Mouse (Mus musculus): ENCODE data around the gene Nat8. TPM values are rescaled to one million over a fixed set of nuclear protein-coding genes. Genes with fewer than 3 reads are reported as not detected.
"Not testable (repeated sequence)": the region's sequence is repeated elsewhere in the genome, so short reads cannot be mapped to it uniquely, and the experiment has no call there.

Nat8 gene
- polyA plus RNA-seq, 1 experiment from 2014 or later, result not detected

- Histone ChIP-seq H3K4me2 (replicated peaks) (no peak overlapping the region), H3K9me3 (0 out of 2 replicates have a peak, but pooled peaks cover 3% of the 10 kb centered on the region), H3K27ac (no peak overlapping the region), H3K4me1 (no peaks in the 10 kb centered on the region), H3K36me3 (no peaks in the 10 kb centered on the region), H3K4me3 (no peak overlapping the region), H3K9ac (no peak overlapping the region), H3K27me3 (replicated peaks) (no peaks in the 10 kb centered on the region)
- 69% methylated on average over 1 of the region's 1 CpGs for WGBS
- no peak for ATAC-seq (ENCODE audit: low FRiP score, low read depth)
Measured at GRCm38 (mm10) chr6:85829462-85829861, 2.4 kb downstream of the Nat8 start.

- Histone ChIP-seq H3K9me3 (0 out of 2 replicates have a peak, but pooled peaks cover 3% of the 10 kb centered on the region), H3K27me3 (replicated peaks) (no peaks in the 10 kb centered on the region), H3K4me3 (no peak overlapping the region), H3K4me1 (no peaks in the 10 kb centered on the region), H3K27ac (no peak overlapping the region), H3K4me2 (replicated peaks) (no peak overlapping the region), H3K36me3 (no peaks in the 10 kb centered on the region), H3K9ac (no peak overlapping the region)
- ATAC-seq (ENCODE audit: low FRiP score, low read depth), result no peak
- WGBS, result 86% methylated on average over 2 of the region's 2 CpGs
Measured at GRCm38 (mm10) chr6:85825886-85826285, 6.0 kb downstream of the Nat8 start.

- H3K4me2 ChIP-seq (replicated peaks), result no peak overlapping the region
- ATAC-seq (ENCODE audit: low FRiP score, low read depth), result no peak
- 97% methylated on average over 1 of the region's 1 CpGs for WGBS
- H3K27me3 ChIP-seq (replicated peaks), result no peaks in the 10 kb centered on the region
- H3K4me3 ChIP-seq, result no peak overlapping the region
- no peaks in the 10 kb centered on the region for H3K36me3 ChIP-seq
- H3K9me3 ChIP-seq, result 0 out of 2 replicates have a peak, but pooled peaks cover 3% of the 10 kb centered on the region
- no peaks in the 10 kb centered on the region for H3K4me1 ChIP-seq
- no peak overlapping the region for H3K9ac ChIP-seq
- H3K27ac ChIP-seq, result no peak overlapping the region
Measured at GRCm38 (mm10) chr6:85823382-85824090, 8.3 kb downstream of the Nat8 start.

GRCm38 (mm10) chr6:85822286-85822685 is 9.6 kb downstream of the Nat8 start:
- no peak overlapping the region for H3K27ac ChIP-seq
- no peaks in the 10 kb centered on the region for H3K36me3 ChIP-seq
- no peak overlapping the region for H3K9ac ChIP-seq
- ATAC-seq (ENCODE audit: low FRiP score, low read depth), result no peak
- no peak overlapping the region for H3K4me3 ChIP-seq
- 89% methylated on average over 4 of the region's 4 CpGs for WGBS
- no peaks in the 10 kb centered on the region for H3K4me1 ChIP-seq
- H3K4me2 ChIP-seq (replicated peaks), result no peak overlapping the region
- H3K9me3 ChIP-seq, result 0 out of 2 replicates have a peak, but pooled peaks cover 3% of the 10 kb centered on the region
- H3K27me3 ChIP-seq (replicated peaks), result no peaks in the 10 kb centered on the region

- no peaks in the 10 kb centered on the region for H3K27me3 ChIP-seq (replicated peaks)
- 0 out of 2 replicates have a peak, but pooled peaks cover 3% of the 10 kb centered on the region for H3K9me3 ChIP-seq
- H3K9ac ChIP-seq, result no peak within 1 kb of the TSS
- no peaks in the 10 kb centered on the region for H3K36me3 ChIP-seq
- no peak within 1 kb of the TSS for H3K27ac ChIP-seq
- no peak for ATAC-seq (ENCODE audit: low FRiP score, low read depth)
- no peaks in the 10 kb centered on the region for H3K4me1 ChIP-seq
- 81% methylated on average over 5 of the region's 5 CpGs for WGBS
- no peak within 1 kb of the TSS for H3K4me3 ChIP-seq
- no peak within 1 kb of the TSS for H3K4me2 ChIP-seq (replicated peaks)
Measured at GRCm38 (mm10) chr6:85820837-85821236, 11.0 kb downstream of the Nat8 start, which contains the start of the genes Nat8f6 and Nat8f5. Gene Nat8f6 (minus strand): TSS chr6:85820954. Gene Nat8f5 (minus strand): TSS chr6:85820972.

GRCm38 (mm10) chr6:85818338-85818737 is 13.5 kb downstream of the Nat8 start:
- WGBS, result 31% methylated on average over 1 of the region's 1 CpGs
- no peak overlapping the region for H3K27ac ChIP-seq
- no peak overlapping the region for H3K9ac ChIP-seq
- ATAC-seq (ENCODE audit: low FRiP score, low read depth), result no peak
- H3K4me2 ChIP-seq (replicated peaks), result no peak overlapping the region
- no peaks in the 10 kb centered on the region for H3K36me3 ChIP-seq
- H3K4me3 ChIP-seq, result no peak overlapping the region
- no peaks in the 10 kb centered on the region for H3K4me1 ChIP-seq
- H3K9me3 ChIP-seq, result no peaks in the 10 kb centered on the region
- H3K27me3 ChIP-seq (replicated peaks), result no peaks in the 10 kb centered on the region

GRCm38 (mm10) chr6:85813339-85813738 is 18.5 kb downstream of the Nat8 start:
- 82% methylated on average over 2 of the region's 2 CpGs for WGBS
- no peak overlapping the region for H3K9ac ChIP-seq
- no peak overlapping the region for H3K4me2 ChIP-seq (replicated peaks)
- H3K27me3 ChIP-seq (replicated peaks), result no peaks in the 10 kb centered on the region
- H3K36me3 ChIP-seq, result no peaks in the 10 kb centered on the region
- ATAC-seq (ENCODE audit: low FRiP score, low read depth), result no peak
- H3K9me3 ChIP-seq, result no peaks in the 10 kb centered on the region
- no peaks in the 10 kb centered on the region for H3K4me1 ChIP-seq
- no peak overlapping the region for H3K27ac ChIP-seq
- H3K4me3 ChIP-seq, result no peak overlapping the region

GRCm38 (mm10) chr6:85810942-85811537 is 20.8 kb downstream of the Nat8 start:
- 68% methylated on average over 3 of the region's 3 CpGs for WGBS
- H3K9me3 ChIP-seq; H3K36me3 ChIP-seq; H3K4me1 ChIP-seq; H3K27ac ChIP-seq; H3K27me3 ChIP-seq (replicated peaks); H3K4me2 ChIP-seq (replicated peaks); ATAC-seq (ENCODE audit: low FRiP score, low read depth); H3K4me3 ChIP-seq; H3K9ac ChIP-seq: not testable (repeated sequence)

GRCm38 (mm10) chr6:85810514-85810913 is 21.4 kb downstream of the Nat8 start:
- 87% methylated on average over 3 of the region's 3 CpGs for WGBS
- not testable (repeated sequence) for H3K4me2 ChIP-seq (replicated peaks); H3K4me1 ChIP-seq; H3K27me3 ChIP-seq (replicated peaks); H3K4me3 ChIP-seq; ATAC-seq (ENCODE audit: low FRiP score, low read depth); H3K27ac ChIP-seq; H3K9me3 ChIP-seq; H3K9ac ChIP-seq; H3K36me3 ChIP-seq

- 83% methylated on average over 2 of the region's 3 CpGs for WGBS
- not testable (repeated sequence) for H3K9me3 ChIP-seq; H3K4me2 ChIP-seq (replicated peaks); H3K27me3 ChIP-seq (replicated peaks); H3K9ac ChIP-seq; ATAC-seq (ENCODE audit: low FRiP score, low read depth); H3K27ac ChIP-seq; H3K4me3 ChIP-seq; H3K4me1 ChIP-seq; H3K36me3 ChIP-seq
Measured at GRCm38 (mm10) chr6:85809784-85810183, 22.1 kb downstream of the Nat8 start.

GRCm38 (mm10) chr6:85803180-85803579 is 28.7 kb downstream of the Nat8 start:
- not testable (repeated sequence) for ATAC-seq (ENCODE audit: low FRiP score, low read depth); H3K4me3 ChIP-seq; H3K9ac ChIP-seq; H3K9me3 ChIP-seq; H3K4me2 ChIP-seq (replicated peaks); H3K27me3 ChIP-seq (replicated peaks); H3K36me3 ChIP-seq; H3K27ac ChIP-seq; H3K4me1 ChIP-seq
- 78% methylated on average over 5 of the region's 5 CpGs for WGBS
